Mouse (Mus musculus) c-Kit-positive CD71-positive TER-119-positive erythroid progenitor cells, embryonic 14.5 days (primary cell): Measurements from ENCODE around the gene Cyp2f2.

Source experiments
- DNase-seq: peaks from one replicate; pipeline ENCODE4 v3.0.0-alpha.2; 2013; ENCODE audit warnings: low spot score

The Cyp2f2 gene

DNA sequence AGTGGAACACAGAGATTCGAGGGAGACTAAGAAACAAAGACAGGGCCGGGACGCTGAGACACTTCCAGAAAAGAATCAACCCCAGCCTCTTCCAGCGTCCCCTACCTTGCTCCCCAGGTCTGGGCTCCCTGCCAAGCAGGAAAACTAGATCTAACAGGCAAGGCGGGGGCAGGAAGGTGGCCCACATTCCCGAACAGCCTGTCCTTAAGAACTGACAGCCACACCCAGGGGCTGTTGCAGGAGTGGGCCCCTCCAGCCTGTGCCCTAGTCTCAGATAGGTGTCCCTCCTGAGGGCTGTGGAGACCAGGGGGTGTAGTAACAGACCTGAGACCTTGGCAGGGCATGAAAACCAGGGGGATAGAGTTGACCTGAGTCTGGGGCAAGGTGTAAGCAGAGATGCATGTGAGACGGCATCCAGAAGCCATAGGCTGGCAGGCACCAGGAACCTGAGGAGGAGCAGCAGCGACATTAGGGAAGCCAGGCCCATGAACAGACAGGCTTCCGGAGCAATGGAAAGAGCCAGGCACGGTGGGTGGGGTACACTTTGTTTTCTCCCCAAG, 33.6 kb downstream of the Cyp2f2 start, which contains the start of gene Cyp2t4:
Gene Cyp2t4 (plus strand): TSS at position 510 of the 560 bp plus-strand sequence.
- no peak for DNase-seq

DNA sequence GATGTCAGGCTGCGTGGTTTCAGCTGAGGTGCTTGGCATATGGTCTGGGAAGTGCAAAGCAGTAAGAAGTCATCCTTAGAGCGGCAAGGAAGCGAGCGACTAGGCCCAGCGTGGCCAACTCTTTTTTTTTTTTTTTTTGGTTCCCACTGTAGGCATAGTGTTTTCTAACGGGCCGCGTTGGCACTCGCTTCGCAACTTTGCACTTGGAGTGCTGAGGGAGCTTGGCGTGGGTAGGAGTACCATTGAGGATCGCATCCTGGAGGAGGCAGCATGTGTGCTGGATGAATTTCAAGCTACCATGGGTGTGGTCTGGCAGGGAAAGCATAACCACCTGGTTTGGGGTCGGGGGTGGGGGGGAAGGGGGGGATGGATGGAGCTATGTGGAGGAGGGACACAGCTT, 36.3 kb downstream of the Cyp2f2 start:
- no peak for DNase-seq

- no peak for DNase-seq
Measured at GRCm38 (mm10) chr7:27158171-27158570, 38.5 kb downstream of the Cyp2f2 start.

- DNase-seq = no peak
Measured at GRCm38 (mm10) chr7:27159256-27159655, 39.5 kb downstream of the Cyp2f2 start.

- DNase-seq = peak; percentile 75
Measured at GRCm38 (mm10) chr7:27159882-27160281, 40.2 kb downstream of the Cyp2f2 start.

DNA sequence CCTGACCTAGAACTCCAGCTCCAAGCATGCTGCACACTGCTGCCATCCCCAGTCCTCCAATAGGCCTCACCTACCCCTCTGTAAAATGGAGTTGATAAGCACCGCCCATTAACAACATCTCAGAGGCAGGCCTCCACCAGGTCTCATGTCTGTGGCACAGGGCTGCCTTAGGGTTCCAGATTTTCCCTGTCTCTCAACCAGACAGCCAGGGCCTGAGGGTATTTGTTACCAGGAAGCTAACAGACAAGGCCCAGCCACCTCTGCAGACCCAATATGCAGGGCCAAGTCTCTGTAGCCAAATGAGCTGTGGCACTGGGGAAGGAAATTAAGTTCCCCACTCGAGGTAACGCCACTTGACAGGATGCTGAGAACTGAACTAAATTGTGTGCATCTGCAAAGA, 41.2 kb downstream of the Cyp2f2 start:
- no peak for DNase-seq

DNA sequence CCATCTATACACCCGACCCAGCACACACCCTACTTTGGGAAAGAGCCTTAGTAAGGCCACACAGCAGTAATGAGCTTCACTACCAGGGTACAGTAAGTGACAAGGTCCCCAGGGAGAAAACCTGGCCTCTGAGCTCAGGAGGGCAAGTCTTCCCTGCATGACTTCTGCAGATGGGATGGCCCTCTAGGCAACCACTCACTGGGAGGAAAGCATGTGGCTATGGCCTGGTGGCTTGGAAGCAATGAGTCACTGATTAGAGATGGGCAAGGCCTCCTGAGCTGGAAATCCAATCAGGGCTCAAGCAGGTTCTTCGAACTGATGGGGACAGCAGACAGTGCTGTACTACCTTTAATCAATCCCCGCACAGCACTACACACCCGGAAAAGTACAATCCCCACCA, 42.0 kb downstream of the Cyp2f2 start:
- DNase-seq = no peak

DNA sequence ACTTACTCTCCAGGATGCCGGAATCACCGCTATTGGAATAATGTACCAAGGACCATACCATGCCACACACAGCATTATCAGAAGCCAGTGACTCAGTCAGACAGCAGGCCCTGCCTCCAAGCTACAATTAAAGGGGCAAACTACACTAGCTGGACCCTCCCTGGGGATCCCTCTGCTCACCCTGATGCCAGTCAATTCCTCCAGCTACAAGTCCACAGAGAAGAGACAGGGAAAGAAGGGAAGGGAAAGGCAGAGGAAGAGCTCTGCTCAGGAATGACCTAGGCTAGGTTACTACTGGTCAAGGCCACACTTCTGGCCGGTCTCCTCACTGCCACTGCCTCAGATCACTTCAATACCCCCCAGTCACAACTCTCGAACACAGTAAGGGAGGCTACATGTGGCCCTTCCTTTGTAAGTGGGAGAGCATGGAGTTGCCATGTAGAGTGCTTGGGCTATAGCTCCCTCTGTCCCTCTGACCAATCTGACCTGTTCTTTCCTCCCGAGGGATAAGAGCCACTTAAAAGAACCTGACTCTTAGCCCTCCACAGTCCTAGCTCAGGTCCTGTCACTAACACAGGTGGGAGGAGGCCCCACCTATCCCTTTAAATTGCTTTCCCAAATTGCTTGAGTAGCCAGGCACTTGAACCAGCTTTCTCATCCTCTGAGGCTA, 43.2 kb downstream of the Cyp2f2 start:
- DNase-seq = no peak

DNA sequence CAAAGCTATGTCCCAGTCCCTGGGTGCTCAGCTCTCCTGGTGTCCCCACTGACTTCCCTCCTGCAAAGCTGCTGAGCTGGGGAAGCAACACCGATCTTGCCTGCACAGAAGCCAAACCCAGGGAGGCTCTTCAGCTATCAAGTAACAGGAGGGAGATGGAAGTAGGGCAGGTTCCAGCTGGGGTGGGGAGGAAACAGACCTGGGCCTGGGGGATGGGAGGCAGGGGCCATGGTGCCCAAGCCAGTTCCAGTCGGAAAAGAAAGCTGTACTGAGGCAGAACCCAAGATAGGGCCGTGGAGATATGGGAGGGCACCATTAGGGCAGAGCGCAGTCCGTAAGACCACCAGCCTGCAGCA, 43.7 kb downstream of the Cyp2f2 start:
- DNase-seq = no peak

GRCm38 (mm10) chr7:27164112-27164947, 44.6 kb downstream of the Cyp2f2 start:
- no peak for DNase-seq

GRCm38 (mm10) chr7:27165007-27165655, 45.4 kb downstream of the Cyp2f2 start:
- DNase-seq = no peak

DNA sequence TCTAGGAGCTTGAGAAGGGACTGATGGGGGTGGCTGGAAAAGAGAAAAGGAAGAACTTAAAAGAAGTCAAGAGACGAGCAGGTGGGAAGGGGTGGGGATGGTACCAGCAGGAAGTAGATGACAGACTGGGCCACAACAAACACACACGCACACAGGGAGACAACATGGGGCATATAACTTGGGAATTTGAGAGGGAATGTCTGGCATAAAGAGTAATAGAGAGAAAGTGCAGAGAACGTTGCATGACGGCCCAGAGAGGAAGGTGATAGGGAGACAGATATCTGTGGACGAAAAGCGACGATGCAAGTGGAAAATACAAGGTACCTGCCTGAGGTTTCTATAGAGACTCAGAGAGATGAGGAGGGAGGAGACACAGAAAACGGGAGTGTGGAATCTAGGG, 46.0 kb downstream of the Cyp2f2 start:
- DNase-seq = no peak

GRCm38 (mm10) chr7:27166229-27166613, 46.5 kb downstream of the Cyp2f2 start:
- DNase-seq = peak; percentile 67

GRCm38 (mm10) chr7:27166614-27167474, 47.1 kb downstream of the Cyp2f2 start, which contains the start of gene Egln2:
Egln2 (minus strand) TSS chr7:27166802.
- peak; percentile 93 for DNase-seq

- no peak for DNase-seq
Measured at GRCm38 (mm10) chr7:27167475-27168094, 47.9 kb downstream of the Cyp2f2 start.

DNA sequence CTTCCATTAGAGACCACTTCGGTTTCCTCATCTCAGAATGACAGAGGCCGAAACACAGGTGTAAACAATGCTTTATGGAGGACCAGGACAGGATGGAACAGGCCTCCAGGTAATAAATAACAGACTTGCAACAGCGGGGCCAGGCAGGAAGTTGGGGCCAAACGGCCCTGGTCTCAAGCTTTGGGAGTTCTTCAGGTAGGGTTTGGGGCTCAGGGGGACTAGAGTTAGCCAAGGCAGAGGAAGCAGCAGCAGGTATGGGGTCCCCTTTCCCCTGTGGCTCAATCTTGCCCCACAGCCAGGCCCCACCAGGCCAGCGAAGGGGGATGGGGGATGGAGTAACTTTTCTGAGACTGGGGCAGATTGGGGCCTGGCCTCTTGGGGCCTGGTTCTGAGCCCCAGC, 48.7 kb downstream of the Cyp2f2 start:
- DNase-seq = no peak

DNA sequence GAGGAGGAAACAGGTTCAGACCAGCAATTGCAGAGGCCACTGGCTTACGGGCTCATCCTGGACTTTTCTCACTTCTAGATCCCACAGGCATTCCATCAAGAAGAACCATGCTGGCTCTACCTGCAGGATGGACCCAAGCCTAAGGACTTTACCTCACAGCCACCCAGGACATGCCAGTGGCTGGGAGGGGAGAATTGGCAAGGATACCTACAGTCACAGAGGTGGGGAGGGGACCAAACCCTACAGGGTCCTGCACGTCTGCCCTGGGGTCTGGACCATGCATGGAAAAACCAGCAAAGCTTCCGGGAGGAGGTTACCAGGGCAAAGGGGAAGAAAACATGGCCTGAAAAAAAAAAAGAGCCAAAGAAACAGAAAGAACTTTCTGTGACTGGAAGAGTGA, 51.3 kb downstream of the Cyp2f2 start:
- DNase-seq = no peak

DNA sequence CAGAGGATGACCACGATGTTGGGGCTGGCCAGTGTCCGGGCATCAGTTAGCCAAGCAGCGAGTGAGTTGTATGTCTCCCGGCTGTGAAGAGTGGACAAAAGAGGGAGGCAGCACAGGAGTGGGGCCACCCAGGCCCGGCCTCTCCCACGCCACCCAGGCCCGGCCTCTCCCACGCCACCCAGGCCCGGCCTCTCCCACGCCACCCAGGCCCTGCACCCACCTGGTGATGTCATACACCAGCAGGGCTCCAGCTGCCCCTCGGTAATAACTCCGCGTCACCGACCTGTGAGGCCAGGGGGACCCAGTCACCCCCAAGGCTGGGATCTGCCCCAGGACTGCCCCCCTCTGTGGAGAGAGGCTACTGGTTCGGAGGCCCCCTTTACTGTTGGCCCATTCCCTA, 54.8 kb downstream of the Cyp2f2 start:
- no peak for DNase-seq

- DNase-seq = no peak
Measured at GRCm38 (mm10) chr7:27174896-27175295, 55.2 kb downstream of the Cyp2f2 start.

DNA sequence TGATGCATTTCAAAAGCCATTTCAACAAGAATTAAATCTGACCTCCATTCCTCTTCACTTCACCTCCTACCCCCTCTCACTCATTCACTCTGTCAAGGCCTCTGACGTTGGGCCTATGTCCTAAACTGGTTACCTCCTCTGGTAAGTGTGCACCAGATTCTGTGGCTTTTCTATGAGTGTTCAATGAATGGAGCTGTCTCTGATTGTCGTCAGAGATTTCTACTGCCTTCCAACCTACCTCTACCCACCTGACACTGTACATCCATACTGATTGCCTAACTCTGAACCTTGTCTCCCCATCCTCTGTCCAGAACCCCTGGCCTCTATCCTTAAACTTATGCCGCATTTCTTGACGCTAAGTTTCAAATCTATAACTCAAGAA, 58.2 kb downstream of the Cyp2f2 start:
- no peak for DNase-seq
